Mouse (Mus musculus) hindbrain, embryonic 13.5 days (tissue): ENCODE measurements around the gene Tecta. TPM values are rescaled to one million over a fixed set of nuclear protein-coding genes. Genes with fewer than 3 reads are reported as not detected.

Experiments used
- microRNA-seq: library from miRNA; unstranded; fragments of <30 nt; microRNA quantifications from one replicate; pipeline ENCODE4, GENCODE M21; 2016
- polyA plus RNA-seq: library from polyadenylated mRNA; unstranded; fragments of >200 nt; fragmentation: Nextera tagmentation; extraction: Ambion mirVana; gene quantifications from 2 replicates; pipeline ENCODE4 v1.2.1, GENCODE M21; 2015

The Tecta gene
- polyA plus RNA-seq, 1 experiment from 2014 or later, result 0.35 TPM

Small RNA genes within 50 kb of the gene (microRNA-seq; reads per million reads assigned to microRNA genes)
- not detected for gene Gm44311

Other genes starting within 250 kb of the Tecta start
- gene Sc5d, start 135.7 kb downstream of the Tecta start, polyA plus RNA-seq, result 63.0 and 72.2 TPM in 2 replicates
- 5.2 and 5.6 TPM in 2 replicates for gene Tbcel, start 107.9 kb upstream of the Tecta start, polyA plus RNA-seq